Mouse (Mus musculus) lung, adult 2 months (tissue): Measurements from ENCODE around the gene Mettl7a2.

ENCODE experiments used
- CTCF ChIP-seq: fragments of 200-500 bp; IDR thresholded peaks from 2 replicates; pipeline ENCODE4 v1.5.1; 2011; ENCODE audit warnings: mild to moderate bottlenecking, low read length, control low read depth; ENCODE audit not compliant: insufficient read depth
- POLR2A ChIP-seq: fragments of 200-500 bp; IDR thresholded peaks from 2 replicates; pipeline ENCODE4 v1.6.1; 2011; ENCODE audit warnings: low read depth, mild to moderate bottlenecking, control low read depth, low read length, borderline replicate concordance; ENCODE audit errors: extremely low read depth

DNA sequence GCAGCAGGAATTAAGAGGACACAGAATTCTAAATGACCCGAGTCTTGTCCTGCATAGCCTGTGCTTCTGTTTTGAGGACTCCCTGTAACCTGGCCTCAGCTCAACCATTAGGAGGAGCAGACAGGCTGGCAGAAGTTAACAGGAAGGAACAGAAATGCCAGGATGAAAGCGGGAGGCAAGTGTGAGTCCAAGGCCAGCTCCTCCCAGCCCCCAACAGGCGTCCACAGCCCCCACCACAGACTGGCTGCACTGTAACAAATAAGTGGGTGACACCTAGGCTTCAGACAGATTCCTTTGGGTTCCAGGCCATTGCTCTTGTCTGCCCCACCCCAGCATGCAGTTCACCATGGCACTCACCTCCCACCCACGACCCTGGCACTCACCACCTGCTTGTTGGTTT lies 49.8 kb downstream of the Mettl7a2 start:
- TF ChIP-seq POLR2A (no peak), CTCF (no peak)
